In the genomic region with DNA sequence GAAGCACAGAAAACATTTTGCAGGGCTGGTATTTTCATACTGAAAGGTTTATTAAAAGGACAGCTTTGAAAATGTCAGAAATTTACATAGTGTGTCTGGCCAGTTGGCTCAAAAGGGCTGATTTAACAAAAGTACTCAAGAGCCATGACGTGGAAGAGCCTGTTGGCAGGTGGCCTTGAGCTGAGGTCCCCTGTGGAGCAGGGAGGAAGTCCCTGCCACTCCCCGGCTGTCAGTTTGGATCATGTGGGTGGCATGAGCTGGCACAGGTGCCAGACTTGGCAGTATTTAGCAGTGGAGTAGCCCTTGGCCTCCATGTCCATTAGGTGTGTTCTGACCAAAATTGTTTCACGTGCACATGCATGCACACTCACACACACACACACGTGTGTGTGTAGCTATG, we compare ENCODE assay signal across 10 mouse cellular contexts. TPM values are rescaled to one million over a fixed set of nuclear protein-coding genes. Genes with fewer than 3 reads are reported as not detected.
A peak's percentile ranks its signal among the peaks of the same experiment; 100 is the strongest.
DNase-seq lines count a peak whose midpoint lies in the region.
"Had no signal": no experiment of that assay in that cellular context is flagged by ENCODE, and none has a peak within 500 bp of the region (broad histone marks: within the 10 kb centered on the region; RNA-seq: fewer than 3 reads in every experiment).

No protein-coding gene starts in this region.

- intact Hi-C loops in heart, postnatal 36 days (cut with DNase I) = no loop called here

- DNase-seq in heart, adult 11 months = peak; percentile 96
- no peak for DNase-seq in heart, postnatal 36 days
- DNase-seq in 416B (ENCODE audit: low read depth) = peak; percentile 14
- DNase-seq in brain, adult 2 months (ENCODE audit: low read depth, low spot score) = peak; percentile 96
- DNase-seq in cerebellum, postnatal 25 days = peak; percentile 97
- DNase-seq in frontal cortex, postnatal 25 days (ENCODE audit: low spot score in 2 of 2) = no peak
- DNase-seq in spleen, adult 12 weeks (ENCODE audit: low spot score) = no peak
- no peak for DNase-seq in kidney, adult 11 months
- DNase-seq: kidney, adult 8-10 months; thymus, postnatal 14 days had no signal

RNA-seq across cellular contexts. Expression of gene Hsbp1, which starts 59.4 kb away (rescaled TPM):
- 100 to 1,000 TPM; 151 to 152 TPM for total RNA-seq in heart, postnatal 36 days (2021)

Comparison
In these comparisons a context has a peak if more than half of its experiments do, and no peak if none do; other contexts are left out.
1. DNase-seq: peak in heart, adult 11 months (single experiment), 416B (single experiment), brain, adult 2 months (single experiment) and cerebellum, postnatal 25 days (2 of 2); none in heart, postnatal 36 days (0 of 2), frontal cortex, postnatal 25 days (0 of 2), spleen, adult 12 weeks (single experiment) and kidney, adult 11 months (single experiment).